33 mouse cellular contexts compared by ENCODE assay signal in genomic region chr4:68128124-68128523, GRCm38 (mm10).
"Had no signal": no experiment of that assay in that cellular context is flagged by ENCODE, and none has a peak within 500 bp of the region (broad histone marks: within the 10 kb centered on the region; RNA-seq: fewer than 3 reads in every experiment).

No protein-coding gene starts in this region.

- H3K36me3 ChIP-seq: heart, embryonic 10.5 days; heart, embryonic 12.5 days; heart, embryonic 13.5 days; heart, embryonic 15.5 days; hindbrain, embryonic 13.5 days; hindbrain, embryonic 15.5 days; intestine, embryonic 15.5 days; kidney, embryonic 15.5 days had no signal

- H3K4me1 ChIP-seq: heart, embryonic 10.5 days; heart, embryonic 12.5 days; heart, embryonic 13.5 days; heart, embryonic 15.5 days; hindbrain, embryonic 13.5 days; hindbrain, embryonic 15.5 days; intestine, embryonic 15.5 days; kidney, embryonic 15.5 days had no signal

- ATAC-seq: hindbrain, embryonic 16.5 days; hindbrain, postnatal 0 days; inflammation-experienced regulatory T-cells, adult 6 months; intestine, embryonic 15.5 days; intestine, embryonic 16.5 days; intestine, postnatal 0 days had no signal

- H3K4me3 ChIP-seq: heart, embryonic 10.5 days; heart, embryonic 12.5 days; heart, embryonic 13.5 days; heart, embryonic 15.5 days; hindbrain, embryonic 13.5 days; hindbrain, embryonic 15.5 days; intestine, embryonic 15.5 days; kidney, embryonic 15.5 days; layer of hippocampus, adult 2 months; left cerebral cortex, adult 2 months had no signal

- H3K27me3 ChIP-seq: heart, embryonic 12.5 days; heart, embryonic 13.5 days; heart, embryonic 15.5 days; hindbrain, embryonic 13.5 days; hindbrain, embryonic 15.5 days; intestine, embryonic 15.5 days; kidney, embryonic 15.5 days had no signal

- H3K9me3 ChIP-seq: heart, embryonic 10.5 days; heart, embryonic 12.5 days; heart, embryonic 13.5 days; heart, embryonic 15.5 days; hindbrain, embryonic 13.5 days; hindbrain, embryonic 15.5 days; intestine, embryonic 15.5 days; kidney, embryonic 15.5 days had no signal

- H3K27ac ChIP-seq: heart, embryonic 10.5 days; heart, embryonic 13.5 days; heart, embryonic 15.5 days; hindbrain, embryonic 13.5 days; hindbrain, embryonic 15.5 days; hindbrain, postnatal 0 days; intestine, embryonic 15.5 days; kidney, embryonic 15.5 days; kidney, postnatal 0 days; layer of hippocampus, adult 2 months; left cerebral cortex, adult 2 months had no signal

- H3K9ac ChIP-seq: heart, embryonic 12.5 days; heart, embryonic 13.5 days; heart, embryonic 15.5 days; hindbrain, embryonic 13.5 days; hindbrain, embryonic 15.5 days; intestine, embryonic 15.5 days; kidney, embryonic 15.5 days had no signal

- DNase-seq: heart, postnatal 10 days; heart, postnatal 14 days; heart, postnatal 36 days; heart, postnatal 4 days; kidney, adult 11 months; kidney, adult 18-20 months; kidney, adult 2 months; kidney, adult 8-10 months; kidney, adult 9 months; kidney, postnatal 10 days; kidney, postnatal 14 days; kidney, postnatal 25 days; kidney, postnatal 36 days; kidney, postnatal 4 days; layer of hippocampus, adult 9-11 months; layer of hippocampus, postnatal 36 days had no signal

- H3K4me2 ChIP-seq: heart, embryonic 11.5 days; heart, embryonic 12.5 days; heart, embryonic 13.5 days; heart, embryonic 15.5 days; hindbrain, embryonic 13.5 days; hindbrain, embryonic 15.5 days; intestine, embryonic 15.5 days; kidney, embryonic 15.5 days had no signal
